Mouse (Mus musculus): ENCODE measurements around the gene Ly6g6e.
"Not testable (repeated sequence)": the region's sequence is repeated elsewhere in the genome, so short reads cannot be mapped to it uniquely, and the experiment has no call there.

Gene Ly6g6e

DNA sequence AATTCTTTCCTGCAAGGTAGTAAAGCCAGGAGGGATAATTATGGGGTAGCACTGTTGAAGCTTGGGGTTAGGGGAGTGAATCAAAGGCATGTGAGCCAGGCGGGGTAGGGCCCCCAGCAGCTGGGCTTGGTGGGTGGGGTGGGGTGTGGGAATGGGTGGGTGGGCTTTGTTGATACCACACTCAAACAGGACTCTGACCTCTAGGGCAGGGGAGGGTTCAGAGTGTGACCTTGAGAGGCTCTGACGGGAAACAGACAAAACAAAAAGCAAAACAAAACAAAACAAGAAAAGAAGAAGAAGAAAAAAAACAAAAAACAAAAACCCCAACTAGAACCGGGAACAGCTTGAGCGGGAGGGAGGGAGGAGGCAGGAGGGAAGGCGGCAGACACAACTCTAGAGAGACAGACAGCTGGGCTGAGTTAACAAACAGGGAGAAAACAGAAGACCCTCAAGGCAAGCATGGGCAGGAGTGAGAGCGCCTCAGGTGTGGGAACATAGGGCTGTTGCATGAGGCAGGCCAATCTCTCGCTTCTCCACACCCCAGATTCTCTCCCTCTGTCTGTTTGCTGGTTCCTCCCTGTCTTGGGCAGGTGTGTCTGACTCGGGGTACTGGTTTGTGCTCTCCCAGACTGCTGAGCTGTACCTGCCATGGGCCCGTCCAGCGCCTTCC is at the start of gene Ly6g6e:
Ly6g6e (plus strand) TSS at position 396 of the 670 bp plus-strand sequence.
- in situ Hi-C loops (cut with MseI, MboI): no loop called here

DNA sequence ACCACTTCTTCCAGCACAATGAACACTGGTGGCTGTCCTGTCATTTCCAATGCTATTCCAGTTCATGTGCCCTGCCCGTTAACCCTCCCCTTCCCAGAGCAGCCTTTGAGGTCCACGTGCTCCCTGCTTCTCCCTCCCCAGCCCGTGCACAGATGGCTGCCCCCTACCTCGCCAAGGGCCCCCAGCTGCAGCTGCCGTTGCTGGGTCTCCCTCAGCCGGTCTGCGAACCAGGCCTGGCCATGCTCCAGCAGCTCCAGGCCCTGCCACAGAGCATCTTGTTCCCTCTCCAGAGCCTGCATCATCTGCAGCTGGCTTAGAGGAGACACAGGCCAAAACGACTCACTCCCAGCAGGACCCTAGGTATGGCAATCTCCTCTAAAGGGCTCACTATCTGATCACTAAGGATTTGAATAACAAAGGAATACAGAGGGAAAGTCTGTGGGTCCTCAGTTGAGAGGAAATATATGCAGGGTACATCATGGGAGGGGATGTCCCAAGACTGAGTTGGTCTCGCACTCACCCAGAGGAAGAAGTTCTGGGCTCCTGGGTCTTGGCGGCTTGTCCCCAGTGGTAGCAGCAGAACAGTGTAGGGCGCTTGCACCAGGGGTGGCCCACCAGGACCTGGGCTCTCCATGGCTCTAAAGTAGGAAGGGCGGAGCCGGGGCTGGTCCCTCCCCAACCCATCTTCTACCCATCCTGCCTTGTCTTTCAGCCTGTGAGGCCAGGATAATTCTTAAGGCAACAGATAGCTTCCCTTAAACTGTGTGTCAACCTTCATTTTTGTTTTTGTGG is 49.2 kb upstream of the Ly6g6e start, which contains the start of gene Sapcd1:
Sapcd1 (minus strand) TSS at position 740 of the 792 bp plus-strand sequence.
- in situ Hi-C loops (cut with MseI, MboI): no loop called here

DNA sequence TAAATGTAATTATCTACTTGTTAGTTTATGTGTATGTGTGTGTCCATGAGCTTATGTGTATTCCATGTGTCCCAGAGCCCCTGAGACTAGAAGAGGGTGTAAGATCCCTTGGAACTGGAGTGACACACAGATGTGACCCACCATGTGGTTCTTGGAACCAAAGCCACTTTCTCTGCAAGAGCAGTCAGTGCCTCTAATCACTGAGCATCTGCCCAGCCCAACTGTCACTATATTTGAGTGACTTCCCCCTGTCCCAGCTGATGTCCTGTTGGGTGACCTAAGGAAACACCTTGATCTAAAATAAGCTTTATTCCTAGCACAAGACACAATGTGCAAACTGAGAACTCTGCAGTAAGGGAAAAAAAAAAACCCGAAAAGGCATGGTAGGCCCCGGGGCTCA is 48.4 kb upstream of the Ly6g6e start:
- in situ Hi-C loops (cut with MseI, MboI): no loop called here

DNA sequence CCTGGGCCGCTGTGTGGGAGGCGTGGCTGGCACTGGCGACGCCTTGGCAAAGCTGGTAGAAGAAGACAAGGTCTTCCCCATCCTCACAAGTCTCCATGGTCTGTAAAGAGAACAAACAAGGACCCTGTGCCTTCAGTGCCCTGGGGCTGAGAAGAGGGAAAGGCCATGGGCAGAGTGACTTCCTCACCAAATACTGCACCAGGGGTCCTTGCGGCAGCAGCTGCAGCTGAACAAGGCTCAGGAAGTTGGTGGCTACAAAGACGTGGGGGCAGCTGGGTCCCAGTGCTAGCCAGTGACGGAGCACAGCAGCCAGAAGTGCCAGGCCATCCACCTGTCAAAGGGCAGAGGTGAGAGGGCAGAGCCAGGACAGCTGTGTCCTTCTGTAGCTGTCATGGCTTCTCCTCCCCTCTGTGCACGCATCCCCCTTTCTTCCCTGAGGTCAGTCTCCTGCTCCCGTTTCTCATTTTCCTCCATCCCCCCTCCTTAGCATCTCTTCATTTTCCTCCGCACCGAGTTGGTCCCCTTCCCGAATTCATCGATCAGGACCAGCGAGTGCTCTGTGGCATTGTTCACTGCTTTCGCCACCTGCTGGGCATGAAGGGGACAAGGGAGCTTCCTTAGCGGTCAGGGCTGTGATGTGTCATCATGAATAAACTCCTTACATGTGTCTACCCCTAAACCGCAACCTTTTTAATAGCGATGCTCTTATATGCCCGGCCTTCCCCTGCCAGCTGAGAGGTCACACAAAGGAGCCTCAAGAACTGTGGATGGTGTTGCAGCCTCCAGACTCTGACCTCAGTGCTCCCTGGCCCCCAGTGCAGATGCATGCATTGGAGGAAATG is 46.8 kb upstream of the Ly6g6e start:
- in situ Hi-C loops (cut with MseI, MboI): no loop called here

DNA sequence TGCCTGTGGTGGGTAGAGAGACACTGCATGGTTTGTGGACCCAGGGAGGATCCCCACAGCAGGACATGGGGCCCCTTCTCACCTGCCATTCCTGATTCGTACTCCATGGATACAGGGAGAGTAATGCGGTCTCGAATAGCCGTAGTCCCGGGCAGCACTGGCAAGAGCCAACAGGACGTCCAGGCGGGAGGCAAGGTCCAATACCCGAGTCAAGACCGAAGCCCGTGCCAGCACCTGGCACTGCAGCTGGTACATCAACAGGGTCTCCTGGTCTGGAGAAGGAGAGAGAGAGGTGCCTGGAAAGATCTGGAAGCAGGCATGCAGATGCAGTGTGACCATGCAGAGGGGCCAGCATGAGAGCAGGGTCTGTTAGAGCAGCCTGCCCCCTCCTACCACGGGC is 45.4 kb upstream of the Ly6g6e start:
- in situ Hi-C loops (cut with MseI, MboI): no loop called here

DNA sequence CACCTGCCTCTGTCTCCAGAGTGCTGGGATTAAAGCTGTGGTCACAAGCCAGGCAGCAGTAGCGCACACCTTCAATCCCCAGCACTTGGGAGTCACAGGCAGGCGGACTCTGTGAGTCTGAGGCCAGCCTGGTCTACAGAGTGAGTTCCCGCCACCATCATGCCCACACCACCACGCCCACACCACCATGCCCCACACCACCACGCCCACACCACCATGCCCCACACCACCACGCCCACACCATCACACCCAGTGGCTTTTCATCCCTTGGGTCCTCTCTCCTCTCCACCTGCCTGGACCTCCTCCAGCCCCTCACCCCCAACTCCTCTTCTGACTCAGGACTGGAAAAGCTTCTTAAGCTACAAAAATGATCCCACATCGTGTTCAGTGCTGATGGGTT is 44.8 kb upstream of the Ly6g6e start:
- in situ Hi-C loops (cut with MseI, MboI): no loop called here

DNA sequence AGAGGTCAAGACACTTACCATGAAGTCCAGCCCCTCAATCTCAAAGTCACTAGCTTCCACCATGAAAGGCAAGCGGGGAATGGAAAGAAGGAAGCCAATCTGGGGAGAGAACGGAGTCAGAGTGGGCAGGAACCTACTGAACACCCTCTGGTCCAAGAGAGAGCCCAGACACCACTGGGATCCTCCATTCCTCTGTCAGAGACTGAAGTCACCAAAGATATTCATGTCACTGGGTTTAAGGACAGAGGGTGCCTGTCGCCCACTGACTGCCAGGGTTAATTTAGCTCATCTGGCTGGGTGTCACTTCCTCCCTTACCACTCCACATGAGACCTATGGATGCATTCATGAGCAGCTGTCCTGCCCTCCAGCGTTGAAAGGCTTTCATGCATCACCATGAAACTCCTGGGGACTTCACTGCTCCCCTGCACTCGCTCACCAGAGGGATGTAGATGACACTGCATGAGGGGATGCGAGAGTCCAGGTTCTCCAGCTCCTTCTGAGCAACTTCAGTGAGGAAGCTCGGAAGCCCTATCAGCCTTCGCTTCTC is 44.3 kb upstream of the Ly6g6e start:
- in situ Hi-C loops (cut with MseI, MboI): no loop called here

DNA sequence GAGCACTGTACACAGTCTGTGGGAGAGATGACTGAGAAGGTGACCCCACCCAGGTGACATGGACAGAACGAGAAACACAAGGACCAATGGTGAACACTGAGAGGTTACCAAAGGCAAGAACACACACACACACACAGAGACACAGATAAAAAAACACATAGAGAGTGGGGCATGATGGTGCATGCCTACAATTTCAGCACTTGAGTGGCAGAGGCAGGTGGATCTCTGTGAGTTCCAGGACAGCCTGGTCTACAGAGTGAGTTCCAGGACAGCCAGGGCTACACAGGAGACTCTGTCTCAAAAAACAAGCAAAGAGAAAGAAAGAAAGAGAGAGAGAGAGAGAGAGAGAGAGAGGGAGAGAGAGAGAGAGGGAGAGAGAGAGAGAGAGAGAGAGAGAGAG is 43.0 kb upstream of the Ly6g6e start:
- in situ Hi-C loops (cut with MseI, MboI): not testable (repeated sequence)

DNA sequence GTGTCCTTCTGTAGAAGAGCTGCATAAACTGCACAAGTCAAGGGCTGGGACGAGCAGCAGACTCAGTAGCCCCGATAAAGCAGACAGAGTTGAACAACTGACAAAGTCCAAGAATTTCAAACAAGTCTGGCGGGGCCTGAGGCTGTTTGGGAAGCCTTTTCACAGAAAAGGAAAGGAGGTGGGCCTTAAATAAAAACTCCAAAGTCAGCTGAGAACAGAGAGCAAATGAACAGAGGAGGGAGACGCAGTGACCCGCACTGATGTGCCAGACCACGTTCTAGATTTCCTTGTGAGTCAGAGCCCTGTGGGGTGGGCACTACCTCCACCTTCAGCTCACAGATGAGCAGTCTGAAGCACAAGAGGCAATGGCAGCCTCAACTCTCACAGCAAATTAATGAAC is 41.8 kb upstream of the Ly6g6e start:
- in situ Hi-C loops (cut with MseI, MboI): no loop called here

DNA sequence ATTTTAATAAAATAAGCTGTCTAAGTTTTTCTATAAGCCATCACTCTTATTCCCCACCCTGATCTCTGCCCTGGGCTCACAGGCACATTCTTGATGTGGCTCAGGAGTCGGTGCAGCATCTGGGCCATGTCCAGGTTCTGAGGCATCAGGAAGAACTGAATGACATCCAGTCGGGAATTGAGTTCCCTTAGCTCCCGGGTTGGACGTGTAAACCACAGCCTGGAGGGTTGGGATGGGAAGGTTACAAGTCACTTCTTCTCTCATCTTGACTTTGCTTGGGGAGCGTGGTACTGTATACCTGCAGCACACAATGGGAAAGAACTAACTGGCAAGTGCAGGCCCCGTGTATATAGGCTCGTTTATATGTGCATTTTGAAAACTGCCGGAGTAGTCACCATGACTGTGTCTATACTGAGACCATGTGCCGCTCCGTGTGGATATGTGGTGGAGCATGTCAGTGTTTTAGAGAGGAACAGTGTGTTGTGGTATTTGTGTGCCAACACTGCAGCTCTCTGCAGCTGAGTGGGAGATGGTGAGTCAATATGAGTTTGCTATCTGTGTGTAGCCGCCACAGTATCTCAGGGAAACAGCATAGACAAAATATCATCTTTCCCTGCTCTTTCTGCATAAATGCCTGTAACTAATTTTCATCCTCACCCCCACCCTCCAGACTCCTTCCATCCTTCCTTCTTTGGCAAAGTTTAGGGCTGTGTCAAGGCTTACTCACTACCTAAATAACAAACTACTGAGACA is 37.4 kb upstream of the Ly6g6e start:
- in situ Hi-C loops (cut with MseI, MboI): no loop called here

DNA sequence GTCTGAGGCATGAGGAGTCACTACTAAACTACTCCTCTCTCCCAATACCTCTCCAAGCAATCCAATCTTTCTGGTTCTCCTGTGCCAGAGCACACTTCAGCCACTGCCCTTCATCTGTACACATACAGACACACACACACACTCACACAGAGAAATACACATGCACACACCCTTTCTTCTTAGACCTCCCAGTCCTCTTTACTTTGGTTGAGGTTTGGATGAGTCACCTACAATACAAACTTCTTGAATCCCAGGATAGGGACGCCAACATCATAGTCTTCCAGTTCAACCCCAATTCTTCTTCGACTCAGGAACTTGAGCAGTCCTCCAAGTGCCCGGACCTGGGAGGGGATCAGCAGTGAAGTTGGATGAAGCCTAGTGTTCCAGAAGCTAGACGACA is 32.9 kb upstream of the Ly6g6e start:
- in situ Hi-C loops (cut with MseI, MboI): no loop called here

DNA sequence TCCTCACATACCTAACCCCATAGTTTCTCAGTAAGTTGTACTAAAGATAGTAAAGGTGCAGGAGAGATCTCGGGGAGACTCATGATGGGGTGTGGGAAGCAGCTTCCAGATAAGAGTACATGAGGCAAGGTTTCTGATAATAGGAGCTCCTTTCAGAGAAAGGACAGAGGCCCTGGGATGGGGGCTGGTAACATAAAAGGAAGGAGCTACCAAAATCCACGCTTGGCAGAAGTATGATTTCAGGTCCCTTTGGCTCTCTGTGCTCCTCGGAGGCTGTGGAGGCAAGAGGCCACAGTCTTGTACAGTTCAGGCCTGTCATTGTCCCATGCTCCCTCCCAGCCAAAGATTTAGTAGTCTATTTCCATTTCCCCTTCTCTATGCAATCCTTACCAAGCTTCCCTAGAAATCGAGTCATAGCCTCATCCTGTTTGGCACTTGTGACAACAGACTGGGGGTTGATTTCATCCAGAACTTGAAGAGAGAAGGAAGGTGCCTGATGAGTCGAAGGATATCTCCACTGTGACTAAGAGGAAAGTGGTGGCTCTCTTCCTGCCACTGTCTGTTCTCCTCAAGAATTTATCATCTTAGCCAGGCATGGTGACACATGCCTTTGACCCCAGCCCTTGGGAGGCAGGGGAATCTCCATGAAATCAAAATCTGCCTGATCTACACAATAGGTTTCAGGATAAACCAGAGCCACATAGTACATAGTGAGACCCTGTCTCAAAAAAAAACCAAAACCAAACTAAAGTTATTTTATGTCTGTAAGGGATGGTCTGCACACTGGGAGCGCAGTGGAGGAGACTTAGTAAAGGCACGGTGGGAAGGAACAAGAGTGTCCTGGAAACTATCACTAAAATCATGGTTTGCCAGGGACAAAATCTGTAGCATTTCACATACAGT is 31.5 kb upstream of the Ly6g6e start:
- in situ Hi-C loops (cut with MseI, MboI): no loop called here

DNA sequence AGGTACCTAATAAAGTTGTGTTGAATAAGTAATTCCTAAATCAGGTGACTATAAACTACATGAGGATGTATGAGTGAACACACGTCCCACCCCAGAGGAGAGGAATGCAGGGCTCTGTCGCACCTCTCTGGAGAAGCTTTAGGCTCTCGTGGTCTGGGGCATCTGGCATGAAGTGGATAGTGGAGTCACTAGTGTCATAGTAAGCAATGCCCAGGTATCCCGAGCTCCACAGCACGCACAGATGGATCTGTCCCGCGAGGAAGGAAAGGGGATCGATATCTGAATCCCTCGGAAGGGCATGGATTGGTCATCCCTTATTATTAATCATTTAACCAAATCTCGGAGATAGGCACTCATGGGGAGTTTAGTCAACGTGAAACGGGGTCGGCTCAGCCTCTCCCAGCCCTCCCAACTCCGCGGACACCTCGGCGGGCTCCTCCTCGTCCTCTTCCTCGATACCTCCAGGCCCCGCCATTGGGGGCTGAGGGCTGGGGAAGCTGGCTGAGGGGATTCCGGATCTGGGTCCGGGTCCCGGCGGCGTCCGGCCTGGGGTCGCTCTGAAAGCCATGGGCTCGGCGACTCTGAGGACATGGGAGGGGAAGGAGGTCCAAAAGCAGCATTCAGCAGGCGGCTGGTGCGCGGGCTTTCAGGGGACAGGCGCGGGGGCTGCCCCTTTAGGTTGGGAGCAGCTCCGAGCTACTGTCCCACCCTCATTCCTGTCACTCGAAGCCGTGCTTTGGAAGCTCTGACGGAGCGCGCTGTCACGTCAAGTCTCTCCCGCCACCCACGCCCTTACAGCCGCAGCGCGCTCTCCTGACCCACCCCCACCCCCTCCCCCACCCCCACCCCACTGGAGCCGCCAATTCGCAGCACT is 30.7 kb upstream of the Ly6g6e start:
- in situ Hi-C loops (cut with MseI, MboI): no loop called here

DNA sequence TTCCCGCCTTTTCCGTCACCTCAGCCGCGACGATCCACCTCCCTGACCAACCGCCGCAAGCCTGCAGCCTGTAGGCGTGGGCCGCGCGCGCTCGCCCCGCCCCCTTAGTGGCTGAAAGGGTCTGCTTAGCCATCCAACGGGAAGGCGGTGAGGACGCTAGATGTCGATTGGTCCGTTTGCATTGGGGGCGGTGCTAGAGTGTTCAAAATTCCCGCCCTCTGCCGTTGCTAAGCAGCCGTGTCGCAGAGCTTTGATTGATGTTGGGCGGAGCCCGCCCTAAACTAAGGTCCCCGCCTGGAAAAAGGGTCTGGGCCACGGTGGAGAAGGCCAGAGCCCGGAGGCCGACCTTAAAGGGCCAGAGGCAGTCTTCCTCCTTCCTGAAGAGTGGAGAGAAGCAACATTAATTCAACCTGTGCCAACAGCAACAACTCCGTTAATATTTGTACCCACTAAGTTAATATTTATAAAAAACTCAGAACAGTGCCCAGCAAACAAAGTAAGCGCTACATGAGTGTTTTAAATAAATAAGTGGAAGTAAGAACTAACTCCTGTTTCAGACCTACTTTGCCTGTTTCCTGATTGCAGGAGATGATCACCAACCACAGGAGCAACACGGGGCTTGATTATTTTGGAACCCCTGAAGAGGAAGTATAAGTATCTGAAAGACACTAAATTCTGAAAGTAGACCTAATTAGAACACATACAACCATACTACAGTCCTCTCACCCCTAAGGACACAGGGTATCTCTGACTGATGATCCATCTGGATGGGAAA is 29.8 kb upstream of the Ly6g6e start, which contains the start of gene Msh5:
Msh5 (minus strand) TSS at position 65 of the 775 bp plus-strand sequence.
- in situ Hi-C loops (cut with MseI, MboI): no loop called here

DNA sequence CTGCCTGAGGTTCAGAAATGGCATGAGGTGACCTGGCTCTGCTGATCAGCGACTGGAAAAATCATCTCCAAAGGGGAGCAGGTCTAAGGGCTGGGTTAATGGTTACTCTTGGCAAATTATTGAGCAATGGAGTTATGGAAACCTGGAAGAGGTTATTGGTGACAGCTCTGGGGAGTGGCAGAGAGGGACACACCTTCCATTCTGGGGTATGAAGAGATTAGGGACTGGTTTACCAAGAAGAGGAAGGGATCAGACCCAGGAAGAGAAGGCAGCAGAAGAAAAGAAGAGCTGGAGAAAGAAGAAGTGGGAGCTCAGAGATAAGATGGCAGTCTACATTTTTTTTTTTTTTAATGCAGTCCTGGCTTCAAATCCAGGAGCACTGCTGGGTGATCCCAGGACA is 29.0 kb upstream of the Ly6g6e start:
- in situ Hi-C loops (cut with MseI, MboI): no loop called here

DNA sequence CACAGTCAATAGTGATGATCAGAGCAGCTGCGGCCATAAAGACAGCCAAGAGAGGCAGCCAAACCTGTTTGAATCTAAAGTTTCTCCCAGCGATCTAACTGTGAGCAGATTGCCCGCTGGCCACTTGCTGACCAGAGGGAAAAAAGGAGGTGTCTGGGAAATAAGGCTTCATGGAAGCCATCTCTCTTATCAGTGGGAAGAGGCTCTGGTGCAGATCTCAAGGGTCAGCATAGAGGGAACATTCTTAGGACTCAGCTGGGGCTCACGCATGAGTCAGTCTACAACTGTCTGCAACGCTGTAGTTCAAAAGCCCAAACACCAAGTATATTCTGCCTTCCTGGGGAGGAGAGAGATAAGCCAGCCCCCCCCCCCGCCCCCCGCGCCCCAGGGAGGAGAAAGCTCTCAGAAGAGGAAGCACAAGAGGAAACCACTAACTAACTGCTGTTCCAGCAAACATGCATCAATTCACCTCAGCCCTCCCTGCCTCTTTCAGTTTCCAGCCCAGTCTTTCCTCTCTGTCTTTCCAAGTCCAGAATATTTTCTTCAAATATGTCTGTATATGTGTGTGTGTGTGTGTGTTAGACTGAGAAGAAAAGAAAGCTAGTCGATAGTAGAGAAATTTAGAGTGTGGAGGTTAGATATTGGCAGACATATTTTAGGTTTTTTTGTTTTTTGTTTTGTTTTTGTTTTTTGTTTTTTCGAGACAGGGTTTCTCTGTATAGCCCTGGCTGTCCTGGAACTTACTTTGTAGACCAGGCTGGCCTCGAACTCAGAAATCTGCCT is 28.4 kb upstream of the Ly6g6e start:
- in situ Hi-C loops (cut with MseI, MboI): no loop called here

DNA sequence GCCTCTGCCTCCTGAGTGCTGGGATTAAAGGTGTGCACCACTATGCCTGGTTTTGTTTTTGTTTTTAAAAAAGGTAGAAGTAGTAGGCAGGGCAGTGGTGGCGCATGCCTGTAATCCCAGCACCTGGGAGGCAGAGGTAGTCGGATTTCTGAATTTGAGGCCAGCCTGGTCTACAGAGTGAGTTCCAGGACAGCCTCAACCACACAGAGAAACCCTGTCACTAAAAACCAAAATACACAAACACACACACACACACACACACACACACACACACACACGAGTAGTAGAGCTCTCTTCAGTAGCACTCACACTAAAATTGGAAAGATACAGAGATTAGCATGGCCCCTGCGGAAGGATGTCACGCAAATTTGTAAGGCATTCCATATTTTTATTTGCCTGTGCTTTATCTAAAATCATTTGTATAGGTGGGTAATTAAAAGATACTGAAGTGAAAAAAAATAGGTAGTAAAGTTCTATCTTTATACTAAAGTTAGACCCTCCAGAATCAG is 27.7 kb upstream of the Ly6g6e start:
- in situ Hi-C loops (cut with MseI, MboI): no loop called here
